ENCODE assay signal across 1 mouse cellular context in genomic region chr13:21714725-21715124, GRCm38 (mm10).
TF ChIP-seq lines count a peak whose summit lies in the region.

No protein-coding gene starts in this region.

TF ChIP-seq in CH12.LX, 34 proteins besides CTCF, POLR2A, EP300 and RAD21:
- TF ChIP-seq TBP (conservative IDR thresholded peaks at IDR 0.05; ENCODE audit: low read depth, low read length) = 0 out of 2 replicates have a peak, but pooled peaks have one; percentile 20
- TF ChIP-seq UBTF (IDR thresholded peaks at IDR 0.05; ENCODE audit: low read depth, low read length) = no peak
- TF ChIP-seq ELF1 (IDR thresholded peaks at IDR 0.05; ENCODE audit: low read depth, low read length) = no peak
- TF ChIP-seq KAT2A (IDR thresholded peaks at IDR 0.05; ENCODE audit: insufficient replicate concordance, low read length) = no peak
- TF ChIP-seq MAFK (IDR thresholded peaks at IDR 0.05; ENCODE audit: insufficient replicate concordance, low read length) = no peak
- peak; percentile 78 for TF ChIP-seq MYC (IDR thresholded peaks at IDR 0.05; ENCODE audit: low read depth, low read length)
- no peak for TF ChIP-seq MAZ (IDR thresholded peaks at IDR 0.05; ENCODE audit: low read depth, low read length)
- TF ChIP-seq NRF1 (IDR thresholded peaks at IDR 0.05; ENCODE audit: low read depth, low read length) = no peak
- no peak for TF ChIP-seq POLR2AphosphoS2 (IDR thresholded peaks at IDR 0.05; ENCODE audit: low read depth, low read length)
- no peak for TF ChIP-seq ZKSCAN1 (IDR thresholded peaks at IDR 0.05; ENCODE audit: borderline replicate concordance, low read depth, low read length)
- TF ChIP-seq ZNF384 (IDR thresholded peaks at IDR 0.05; ENCODE audit: low read depth, low read length) = peak; percentile 78
- 0 out of 2 replicates have a peak, but pooled peaks have one; percentile 18 for TF ChIP-seq MEF2A (IDR thresholded peaks at IDR 0.05; ENCODE audit: borderline replicate concordance, low read depth, low read length)
- no peak for TF ChIP-seq E2F4 (IDR thresholded peaks at IDR 0.05; ENCODE audit: insufficient replicate concordance, low read depth, low read length)
- no peak; the same call in 1 of the 2 replicates for TF ChIP-seq MAX (IDR thresholded peaks at IDR 0.05; ENCODE audit: low read length)
- TF ChIP-seq JUND (conservative IDR thresholded peaks at IDR 0.05; ENCODE audit: low read depth, low read length) = peak; percentile 53
- TF ChIP-seq USF1 (IDR thresholded peaks at IDR 0.05; ENCODE audit: low read depth, low read length) = no peak
- 0 out of 2 replicates have a peak, but pooled peaks have one; percentile 9 for TF ChIP-seq BHLHE40 (IDR thresholded peaks at IDR 0.05; ENCODE audit: low read depth, low read length)
- no peak; the same call in 1 of the 2 replicates for TF ChIP-seq MXI1 (IDR thresholded peaks at IDR 0.05; ENCODE audit: low read depth, low read length)
- TF ChIP-seq JUN (IDR thresholded peaks at IDR 0.05; ENCODE audit: insufficient read depth, low read depth, low read length) = no peak
- 0 out of 2 replicates have a peak, but pooled peaks have one; percentile 3 for TF ChIP-seq ETS1 (conservative IDR thresholded peaks at IDR 0.05; ENCODE audit: low read depth, low read length)
- TF ChIP-seq PAX5 (IDR thresholded peaks at IDR 0.05; ENCODE audit: low read length) = no peak
- no peak for TF ChIP-seq RCOR1 (conservative IDR thresholded peaks at IDR 0.05; ENCODE audit: low read depth, low read length)
- no peak; the same call in 1 of the 2 replicates for TF ChIP-seq USF2 (conservative IDR thresholded peaks at IDR 0.05; ENCODE audit: low read depth, low read length)
- TF ChIP-seq NELFE (IDR thresholded peaks at IDR 0.05; ENCODE audit: low read depth, low read length) = no peak
- TF ChIP-seq CHD2 (IDR thresholded peaks at IDR 0.05; ENCODE audit: low read length) = no peak
- no peak for TF ChIP-seq GABPA (IDR thresholded peaks at IDR 0.05; ENCODE audit: insufficient replicate concordance, low read depth, low read length)
- TF ChIP-seq ZMIZ1 (IDR thresholded peaks at IDR 0.05; ENCODE audit: low read depth, low read length) = no peak
- no peak; the same call in 1 of the 2 replicates for TF ChIP-seq CHD1 (IDR thresholded peaks at IDR 0.05; ENCODE audit: low read depth, low read length)
- peak; percentile 57; the same call in 1 of the 2 replicates for TF ChIP-seq SIN3A (IDR thresholded peaks at IDR 0.05; ENCODE audit: low read length)
- TF ChIP-seq IRF4 (IDR thresholded peaks at IDR 0.05; ENCODE audit: low read depth, low read length) = 0 out of 2 replicates have a peak, but pooled peaks have one; percentile 16
- TF ChIP-seq SMC3 (IDR thresholded peaks at IDR 0.05; ENCODE audit: low read depth, low read length) = peak; percentile 90
- TF ChIP-seq HCFC1 (IDR thresholded peaks at IDR 0.05; ENCODE audit: low read depth, low read length) = no peak; the same call in 1 of the 2 replicates
- peak; percentile 10; the same call in 1 of the 2 replicates for TF ChIP-seq ZC3H11A (IDR thresholded peaks at IDR 0.05; ENCODE audit: low read depth, low read length)
- TF ChIP-seq TCF12 (IDR thresholded peaks at IDR 0.05; ENCODE audit: low read depth, low read length) = no peak
